8 mouse cellular contexts compared by ENCODE assay signal in the genomic region with DNA sequence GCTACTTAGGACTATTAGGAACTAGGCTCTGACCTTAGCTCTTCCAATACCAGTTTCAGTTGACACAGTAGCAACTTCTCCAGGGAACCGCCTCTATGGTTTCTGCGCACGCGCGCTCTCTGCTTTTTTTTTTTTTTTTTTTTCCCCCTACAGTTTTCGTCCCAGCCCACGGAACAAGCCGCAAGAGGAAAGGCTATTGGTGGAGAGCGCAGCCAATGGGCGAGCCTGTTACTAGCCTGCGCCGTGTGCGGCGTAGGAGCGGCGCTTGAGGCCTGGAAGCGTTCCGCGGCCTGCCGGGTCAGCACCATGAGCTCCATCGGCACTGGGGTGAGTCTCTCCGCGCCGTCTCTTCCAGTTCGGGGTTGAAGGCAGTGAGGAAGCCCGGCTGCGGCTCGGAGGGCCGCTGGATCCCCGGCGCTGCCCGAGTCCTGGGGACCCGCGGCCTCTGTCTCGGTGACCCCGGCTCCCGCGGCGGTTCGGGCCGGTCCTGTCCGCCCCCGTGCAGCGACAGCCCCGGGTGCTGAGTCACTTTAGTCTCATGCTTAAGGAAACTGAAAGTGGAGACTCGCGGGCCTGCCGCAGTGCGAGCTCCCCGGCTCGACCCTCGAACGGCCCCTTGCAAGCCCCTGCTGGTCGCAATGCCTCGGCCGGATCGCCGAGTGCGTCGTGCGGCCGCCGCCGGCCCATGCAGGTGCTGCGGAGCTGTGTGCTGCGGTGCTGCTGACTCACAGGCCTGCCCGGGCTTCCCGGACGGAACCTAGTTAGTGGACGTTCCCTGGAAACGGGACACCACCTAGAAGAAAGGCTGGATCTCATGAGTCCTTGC. TPM values are rescaled to one million over a fixed set of nuclear protein-coding genes. Genes with fewer than 3 reads are reported as not detected.
DNase-seq lines count a peak whose midpoint lies in the region; ATAC-seq and TF ChIP-seq lines count a peak whose summit lies in the region.

A gene (plus strand): TSS at position 181 of the 826 bp plus-strand sequence.

- DNase-seq in c-Kit-positive CD71-positive TER-119-positive erythroid progenitor cells, embryonic 14.5 days (ENCODE audit: low spot score), result peak; percentile 94
- DNase-seq in heart, postnatal 0 days (ENCODE audit: low spot score), result peak; percentile 97
- peak; percentile 91 to 95 for DNase-seq in kidney, postnatal 4 days

- 0 out of 2 replicates have a peak, but pooled peaks have one; percentile 34 for TF ChIP-seq EP300 in heart, postnatal 0 days (IDR thresholded peaks at IDR 0.05; ENCODE audit: low read depth)

- H3K9me3 ChIP-seq in E14TG2a.4 (ENCODE audit: low read length), result no peaks in the 10 kb centered on the region
- H3K9me3 ChIP-seq in forebrain, embryonic 12.5 days, result no peaks in the 10 kb centered on the region
- no peaks in the 10 kb centered on the region for H3K9me3 ChIP-seq in heart, postnatal 0 days (replicated peaks; ENCODE audit: control insufficient read depth, low read length)
- no peaks in the 10 kb centered on the region for H3K9me3 ChIP-seq in liver, embryonic 16.5 days (replicated peaks; ENCODE audit: control insufficient read depth, low read length)
- H3K9me3 ChIP-seq in neural tube, embryonic 13.5 days, result no peaks in the 10 kb centered on the region

- no peak for TF ChIP-seq CTCF in E14TG2a.4 (conservative IDR thresholded peaks at IDR 0.05; ENCODE audit: low read length)
- peak; percentile 15; the same call in 1 of the 2 replicates for TF ChIP-seq CTCF in heart, postnatal 0 days (IDR thresholded peaks at IDR 0.05; ENCODE audit: low read depth)
- TF ChIP-seq CTCF in testis, adult 2 months (IDR thresholded peaks at IDR 0.05; ENCODE audit: control insufficient read depth, insufficient read depth, insufficient replicate concordance, low read depth, low read length), result no peak

- WGBS in forebrain, embryonic 12.5 days, result under 1% methylated on average over 71 of the region's 71 CpGs
- 0% methylated on average over 71 of the region's 71 CpGs for WGBS in heart, postnatal 0 days
- under 1% methylated on average over 71 of the region's 71 CpGs for WGBS in liver, embryonic 16.5 days (ENCODE audit: insufficient replicate concordance)
- under 1% methylated on average over 71 of the region's 71 CpGs for WGBS in neural tube, embryonic 13.5 days

- H3K4me3 ChIP-seq in E14TG2a.4 (replicated peaks; ENCODE audit: low read length), result peak within 1 kb of the TSS; percentile 96
- peak within 1 kb of the TSS; percentile 93 for H3K4me3 ChIP-seq in forebrain, embryonic 12.5 days (replicated peaks)
- H3K4me3 ChIP-seq in heart, postnatal 0 days (ENCODE audit: low read depth, low read length), result peak within 1 kb of the TSS; percentile 83
- peak within 1 kb of the TSS; percentile 98 for H3K4me3 ChIP-seq in liver, embryonic 16.5 days (ENCODE audit: low read depth, low read length)
- peak within 1 kb of the TSS; percentile 99 for H3K4me3 ChIP-seq in neural tube, embryonic 13.5 days
- peak within 1 kb of the TSS; percentile 97 for H3K4me3 ChIP-seq in testis, adult 2 months (ENCODE audit: control insufficient read depth, low read depth, low read length)

- H3K4me2 ChIP-seq in forebrain, embryonic 12.5 days, result peak within 1 kb of the TSS; percentile 70
- peak within 1 kb of the TSS; percentile 74 for H3K4me2 ChIP-seq in heart, postnatal 0 days (ENCODE audit: low read depth, low read length)
- H3K4me2 ChIP-seq in liver, embryonic 16.5 days (ENCODE audit: low read depth, low read length), result peak within 1 kb of the TSS; percentile 68
- peak within 1 kb of the TSS; percentile 81 for H3K4me2 ChIP-seq in neural tube, embryonic 13.5 days

- peak; percentile 100 for ATAC-seq in forebrain, embryonic 12.5 days (ENCODE audit: low FRiP score)
- ATAC-seq in heart, postnatal 0 days (ENCODE audit: insufficient read depth, low read depth), result peak; percentile 99
- ATAC-seq in liver, embryonic 16.5 days (ENCODE audit: low read depth), result peak; percentile 99
- ATAC-seq in neural tube, embryonic 13.5 days (ENCODE audit: low read depth), result peak; percentile 100

- H3K4me1 ChIP-seq in E14TG2a.4 (replicated peaks; ENCODE audit: low read depth, low read length), result peaks cover 41% of the 10 kb centered on the region
- peaks cover 13% of the 10 kb centered on the region for H3K4me1 ChIP-seq in forebrain, embryonic 12.5 days
- H3K4me1 ChIP-seq in heart, postnatal 0 days (ENCODE audit: control insufficient read depth, insufficient read depth), result peaks cover 8% of the 10 kb centered on the region; the same call in 1 of the 2 replicates
- H3K4me1 ChIP-seq in liver, embryonic 16.5 days (ENCODE audit: control insufficient read depth, low read depth, low read length), result peaks cover 17% of the 10 kb centered on the region
- H3K4me1 ChIP-seq in neural tube, embryonic 13.5 days (replicated peaks), result peaks cover 15% of the 10 kb centered on the region
- no peaks in the 10 kb centered on the region; the same call in 1 of the 2 replicates for H3K4me1 ChIP-seq in testis, adult 2 months (ENCODE audit: control insufficient read depth, insufficient read depth, low read length)

- peak within 1 kb of the TSS; percentile 95 for H3K27ac ChIP-seq in forebrain, embryonic 12.5 days
- peak within 1 kb of the TSS; percentile 98 for H3K27ac ChIP-seq in heart, postnatal 0 days (ENCODE audit: low read depth)
- H3K27ac ChIP-seq in liver, embryonic 16.5 days (ENCODE audit: low read length), result peak within 1 kb of the TSS; percentile 97
- H3K27ac ChIP-seq in neural tube, embryonic 13.5 days (replicated peaks), result peak within 1 kb of the TSS; percentile 98
- peak within 1 kb of the TSS; percentile 93 for H3K27ac ChIP-seq in testis, adult 2 months (ENCODE audit: control insufficient read depth, insufficient read depth, low read depth, low read length)

- TF ChIP-seq POLR2A in testis, adult 2 months (IDR thresholded peaks at IDR 0.05; ENCODE audit: control insufficient read depth, low read depth, low read length), result peak; percentile 92

- no peaks in the 10 kb centered on the region for H3K27me3 ChIP-seq in E14TG2a.4 (ENCODE audit: insufficient read depth, low read length)
- H3K27me3 ChIP-seq in forebrain, embryonic 12.5 days, result no peaks in the 10 kb centered on the region
- no peaks in the 10 kb centered on the region for H3K27me3 ChIP-seq in heart, postnatal 0 days (ENCODE audit: control insufficient read depth, insufficient read depth, low read length)
- no peaks in the 10 kb centered on the region for H3K27me3 ChIP-seq in liver, embryonic 16.5 days (ENCODE audit: control insufficient read depth, insufficient read depth, low read depth, low read length)
- H3K27me3 ChIP-seq in neural tube, embryonic 13.5 days, result no peaks in the 10 kb centered on the region
- no peaks in the 10 kb centered on the region for H3K27me3 ChIP-seq in testis, adult 2 months (ENCODE audit: control insufficient read depth, insufficient read depth, low read length)

- H3K9ac ChIP-seq in forebrain, embryonic 12.5 days, result peak within 1 kb of the TSS; percentile 91
- H3K9ac ChIP-seq in heart, postnatal 0 days (replicated peaks; ENCODE audit: low read depth, low read length), result peak within 1 kb of the TSS; percentile 86
- peak within 1 kb of the TSS; percentile 97 for H3K9ac ChIP-seq in liver, embryonic 16.5 days (ENCODE audit: low read depth, low read length)
- H3K9ac ChIP-seq in neural tube, embryonic 13.5 days, result peak within 1 kb of the TSS; percentile 98

- peaks cover 22% of the 10 kb centered on the region for H3K36me3 ChIP-seq in E14TG2a.4 (ENCODE audit: insufficient read depth, low read length)
- peaks cover 12% of the 10 kb centered on the region for H3K36me3 ChIP-seq in forebrain, embryonic 12.5 days (replicated peaks)
- peaks cover 11% of the 10 kb centered on the region; the same call in 1 of the 2 replicates for H3K36me3 ChIP-seq in heart, postnatal 0 days (replicated peaks; ENCODE audit: control insufficient read depth, insufficient read depth, low read length)
- no peaks in the 10 kb centered on the region for H3K36me3 ChIP-seq in liver, embryonic 16.5 days (ENCODE audit: control insufficient read depth, insufficient read depth)
- H3K36me3 ChIP-seq in neural tube, embryonic 13.5 days, result peaks cover 14% of the 10 kb centered on the region
- H3K36me3 ChIP-seq in testis, adult 2 months (ENCODE audit: control insufficient read depth, insufficient read depth, low read length), result no peaks in the 10 kb centered on the region

RNA-seq across cellular contexts. Expression of the gene that starts here (rescaled TPM):
- 547 and 562 TPM in 2 replicates for polyA plus RNA-seq in forebrain, embryonic 12.5 days (2016; fragmentation: Nextera tagmentation; extraction: Ambion mirVana)
- total RNA-seq in heart, postnatal 0 days (2014; rRNA removed; ENCODE audit: low replicate concordance), result 94.8 and 128 TPM in 2 replicates
- polyA plus RNA-seq in heart, postnatal 0 days (2015; fragmentation: Nextera tagmentation; extraction: Ambion mirVana), result 487 and 507 TPM in 2 replicates
- polyA plus RNA-seq in liver, embryonic 16.5 days (2015; fragmentation: Nextera tagmentation; extraction: Ambion mirVana), result 294 and 323 TPM in 2 replicates
- polyA plus RNA-seq in neural tube, embryonic 13.5 days (2015; fragmentation: Nextera tagmentation; extraction: Ambion mirVana), result 626 and 642 TPM in 2 replicates
- polyA plus RNA-seq in testis, adult 2 months (2012; rRNA removed), result 28.0 and 42.4 TPM in 2 replicates

Comparison
In these comparisons a context has a peak if more than half of its experiments do, and no peak if none do; other contexts are left out.
1. Peak in every context shown above with its lines: DNase-seq, ATAC-seq, H3K4me3 ChIP-seq and H3K27ac ChIP-seq.